Mouse (Mus musculus): ENCODE measurements around the gene Krt72.

Krt72 gene

GRCm38 (mm10) chr15:101786360-101786759 lies at the start of gene Krt72:
Gene Krt72, minus strand, starts transcription at chr15:101786460.
- DNase-seq (ENCODE audit: low read depth, low spot score) = no peak

GRCm38 (mm10) chr15:101834784-101835328 lies 48.6 kb upstream of the Krt72 start:
- DNase-seq (ENCODE audit: low read depth, low spot score) = peak; percentile 62

- DNase-seq (ENCODE audit: low read depth, low spot score) = no peak
Observed at GRCm38 (mm10) chr15:101833131-101833530, 46.9 kb upstream of the Krt72 start.

GRCm38 (mm10) chr15:101829441-101829840 lies 43.2 kb upstream of the Krt72 start:
- no peak for DNase-seq (ENCODE audit: low read depth, low spot score)

GRCm38 (mm10) chr15:101821786-101822185 lies 35.5 kb upstream of the Krt72 start:
- DNase-seq (ENCODE audit: low read depth, low spot score) = no peak

GRCm38 (mm10) chr15:101817875-101818274 lies 31.6 kb upstream of the Krt72 start, which contains the start of gene Krt2:
Gene Krt2, minus strand, starts transcription at chr15:101818169.
- DNase-seq (ENCODE audit: low read depth, low spot score) = peak; percentile 48

GRCm38 (mm10) chr15:101803052-101803822 lies 17.0 kb upstream of the Krt72 start:
- DNase-seq (ENCODE audit: low read depth, low spot score) = no peak

GRCm38 (mm10) chr15:101802296-101802835 lies 16.1 kb upstream of the Krt72 start, which contains the start of gene Krt73:
Gene Krt73, minus strand, starts transcription at chr15:101802346.
- DNase-seq (ENCODE audit: low read depth, low spot score) = no peak

GRCm38 (mm10) chr15:101790867-101791266 lies 4.6 kb upstream of the Krt72 start:
- no peak for DNase-seq (ENCODE audit: low read depth, low spot score)

GRCm38 (mm10) chr15:101773420-101773819 lies 12.8 kb downstream of the Krt72 start:
- no peak for DNase-seq (ENCODE audit: low read depth, low spot score)

GRCm38 (mm10) chr15:101772711-101773081 lies 13.6 kb downstream of the Krt72 start:
- peak; percentile 92 for DNase-seq (ENCODE audit: low read depth, low spot score)

- DNase-seq (ENCODE audit: low read depth, low spot score) = peak; percentile 63
Observed at GRCm38 (mm10) chr15:101772080-101772710, 14.1 kb downstream of the Krt72 start.

GRCm38 (mm10) chr15:101770226-101770625 lies 16.0 kb downstream of the Krt72 start:
- no peak for DNase-seq (ENCODE audit: low read depth, low spot score)

- DNase-seq (ENCODE audit: low read depth, low spot score) = peak; percentile 37
Observed at GRCm38 (mm10) chr15:101742711-101743110, 43.5 kb downstream of the Krt72 start, which contains the start of gene Krt71. Gene Krt71, minus strand, starts transcription at chr15:101743109.

GRCm38 (mm10) chr15:101737786-101738185 lies 48.5 kb downstream of the Krt72 start:
- DNase-seq (ENCODE audit: low read depth, low spot score) = no peak

GRCm38 (mm10) chr15:101730653-101731052 lies 55.6 kb downstream of the Krt72 start:
- DNase-seq (ENCODE audit: low read depth, low spot score) = no peak

Data from ZHBTc4 (cell line).